Mouse (Mus musculus): Measurements from ENCODE around the gene Fxyd2.

DNA sequence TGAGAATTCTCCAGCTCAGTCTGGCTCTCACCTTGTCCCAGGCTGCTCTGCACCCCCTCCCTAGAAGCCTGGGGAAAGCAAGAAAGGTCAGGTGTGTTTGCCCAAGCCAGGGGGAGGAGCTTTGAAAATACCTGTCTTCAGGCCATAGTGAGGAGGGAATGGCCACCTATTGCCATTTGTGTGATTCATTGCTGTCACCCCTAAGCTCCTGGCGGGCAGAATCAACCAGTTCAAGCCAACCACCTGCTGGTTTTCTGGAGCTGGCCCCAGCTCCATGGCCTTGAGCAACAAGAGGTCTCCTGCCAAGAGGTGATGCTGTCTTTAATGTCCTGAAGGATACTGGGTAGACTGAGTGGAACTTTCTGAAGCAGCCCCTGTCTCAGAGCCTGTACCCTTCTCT, 1.1 kb upstream of the Fxyd2 start:
- no peak for TF ChIP-seq POLR2A (IDR thresholded peaks at IDR 0.05; ENCODE audit: borderline replicate concordance, insufficient read depth, low read length)
- TF ChIP-seq CTCF (IDR thresholded peaks at IDR 0.05; ENCODE audit: borderline replicate concordance, insufficient read depth, low read depth, low read length), result no peak
